Mouse (Mus musculus): Measurements from ENCODE around the gene 1700023F06Rik.

Gene 1700023F06Rik

DNA sequence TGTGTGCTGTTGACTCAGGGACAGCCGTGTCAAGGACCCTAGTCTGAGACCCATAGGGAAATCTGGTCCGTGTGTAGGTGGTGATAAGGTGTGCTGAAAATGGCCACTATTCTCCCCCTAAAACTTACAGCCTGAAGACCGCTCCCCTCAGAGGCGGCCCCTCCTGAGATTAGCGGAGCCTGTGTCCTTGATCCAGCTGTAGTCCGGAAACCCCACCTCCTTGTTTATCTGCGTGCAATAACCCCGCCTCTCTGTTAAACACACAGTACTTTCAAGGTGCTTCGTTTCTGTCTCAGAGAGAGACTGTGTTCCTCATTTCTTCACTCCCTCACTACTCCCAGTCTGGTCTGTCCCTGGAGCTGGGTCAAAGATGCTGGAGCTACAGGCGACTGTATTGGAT, 44.0 kb downstream of the 1700023F06Rik start:
- DNase-seq (ENCODE audit: low read depth, low spot score): no peak

DNA sequence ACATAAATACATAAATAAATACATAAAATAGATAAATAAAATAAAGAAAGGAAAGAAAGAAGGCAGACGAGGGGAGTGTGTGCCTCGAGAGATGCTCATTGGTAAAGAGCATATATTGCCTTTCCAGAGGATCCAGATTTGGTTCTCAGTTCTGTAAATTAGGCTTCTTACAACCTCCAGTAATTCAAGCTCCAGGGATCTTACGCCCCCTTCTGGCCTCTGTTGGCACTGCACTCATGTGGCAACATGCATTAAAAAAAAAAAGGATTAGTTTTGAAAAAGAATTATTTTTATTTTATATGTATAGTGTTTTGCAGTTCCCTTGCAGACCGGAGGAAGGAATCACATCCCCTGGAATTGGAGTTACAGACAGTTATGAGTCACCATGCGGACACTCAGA, 46.2 kb downstream of the 1700023F06Rik start:
- DNase-seq (ENCODE audit: low read depth, low spot score): no peak

DNA sequence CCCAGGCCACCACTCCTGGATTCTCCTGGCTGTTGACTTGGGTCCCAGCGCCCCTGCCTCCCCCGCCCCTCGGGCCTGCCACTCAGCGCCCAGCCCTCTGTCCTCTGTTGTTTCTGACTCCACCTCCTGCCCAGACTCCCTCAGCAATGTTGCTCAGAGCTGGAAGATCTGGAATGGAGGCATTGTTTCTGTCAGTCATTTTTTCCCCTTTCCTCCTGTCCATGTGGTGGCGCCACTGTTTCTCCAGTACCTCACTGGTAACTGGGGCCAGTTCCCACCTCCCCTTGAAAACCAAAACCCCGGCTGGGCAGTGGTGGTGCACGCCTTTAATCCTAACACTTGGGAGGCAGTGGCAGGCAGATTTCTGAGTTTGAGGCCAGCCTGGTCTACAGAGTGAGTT, 46.9 kb downstream of the 1700023F06Rik start:
- no peak for DNase-seq (ENCODE audit: low read depth, low spot score)

DNA sequence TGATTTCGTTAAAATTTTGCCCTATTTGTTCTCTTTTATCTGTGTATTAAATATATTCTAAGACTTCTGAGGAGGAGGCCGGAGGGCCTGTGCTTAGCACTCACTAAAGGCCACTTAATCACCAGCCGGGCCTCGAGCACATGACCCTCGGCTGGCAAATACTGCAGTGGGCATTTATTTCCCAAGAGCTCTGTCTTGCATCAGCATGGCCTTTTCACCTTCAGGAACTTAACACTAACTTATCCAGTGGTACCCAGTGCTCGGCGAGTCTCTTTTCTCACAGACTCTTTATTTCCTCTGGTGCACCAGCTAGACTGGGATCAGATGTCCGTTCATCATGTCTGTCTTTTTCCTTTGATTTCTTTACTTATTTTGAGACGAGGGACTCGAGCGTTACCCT, 47.6 kb downstream of the 1700023F06Rik start:
- DNase-seq (ENCODE audit: low read depth, low spot score): no peak

DNA sequence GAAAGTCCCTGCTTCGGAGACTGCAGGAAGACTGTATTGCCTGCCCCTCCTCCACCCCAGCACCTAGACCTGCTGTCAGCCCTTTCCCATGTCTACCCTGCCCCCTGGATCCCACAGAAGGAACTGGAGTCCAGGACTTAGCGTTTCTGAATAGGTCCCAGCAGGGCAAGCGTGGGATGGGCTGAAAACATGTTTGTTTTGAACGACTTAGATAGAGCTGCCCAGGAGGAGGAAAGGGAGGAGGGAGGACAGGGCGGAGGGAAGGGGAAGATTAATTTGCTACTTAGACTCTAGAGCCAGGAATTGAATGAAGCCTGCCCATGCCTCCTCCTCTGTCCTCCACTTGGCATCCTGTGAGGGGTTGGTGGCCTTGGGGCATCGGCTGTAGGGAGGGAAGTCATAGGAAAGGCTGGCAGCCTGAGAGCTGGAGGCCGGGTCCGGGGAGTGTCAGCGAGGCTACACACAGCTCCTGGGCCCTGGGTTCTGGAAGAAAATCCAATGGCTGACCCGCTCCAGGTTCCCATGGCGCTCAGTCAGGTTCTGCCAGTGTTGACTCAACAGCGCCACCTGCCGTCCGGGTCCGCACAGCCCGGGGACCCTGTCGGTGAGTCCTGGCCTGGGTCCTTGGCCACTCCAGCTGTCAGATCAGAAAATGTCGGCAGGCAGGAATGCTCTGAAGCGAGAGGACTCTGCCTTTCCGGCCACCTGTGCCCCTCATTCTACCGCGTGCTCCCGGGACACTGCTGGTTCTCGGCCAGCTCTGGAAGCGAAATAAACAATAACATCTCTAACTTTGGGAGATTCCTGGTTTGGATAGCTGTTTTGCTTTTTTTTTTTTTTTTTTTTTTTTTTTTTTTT, 49.5 kb downstream of the 1700023F06Rik start:
- DNase-seq (ENCODE audit: low read depth, low spot score): no peak

DNA sequence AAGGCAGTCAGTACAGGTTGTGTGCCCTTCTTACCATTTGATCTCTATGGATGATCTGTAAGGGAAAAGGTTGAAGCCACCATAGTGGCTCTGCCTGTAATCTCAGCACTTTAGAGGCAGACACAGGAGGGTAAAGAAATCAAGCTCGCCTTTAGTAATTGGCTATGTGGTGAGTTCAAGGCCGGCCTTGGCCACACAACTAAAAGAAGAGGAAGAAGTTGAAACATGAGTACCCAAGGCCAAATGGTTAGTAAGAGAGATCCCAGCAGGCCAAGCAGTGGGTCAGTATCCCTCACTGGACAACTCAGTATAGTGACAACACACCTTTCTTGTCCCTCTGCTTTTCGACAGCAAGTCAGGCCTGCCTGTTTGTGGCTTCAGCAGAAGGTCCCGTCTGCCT, 58.6 kb downstream of the 1700023F06Rik start:
- DNase-seq (ENCODE audit: low read depth, low spot score): no peak
